Mouse (Mus musculus): ENCODE results near the gene Amh. TPM values are rescaled to one million over a fixed set of nuclear protein-coding genes. Genes with fewer than 3 reads are reported as not detected.
A peak's percentile ranks its signal among the peaks of the same experiment; 100 is the strongest.

Amh gene
- polyA plus RNA-seq, 1 experiment from 2014 or later: not detected

DNA sequence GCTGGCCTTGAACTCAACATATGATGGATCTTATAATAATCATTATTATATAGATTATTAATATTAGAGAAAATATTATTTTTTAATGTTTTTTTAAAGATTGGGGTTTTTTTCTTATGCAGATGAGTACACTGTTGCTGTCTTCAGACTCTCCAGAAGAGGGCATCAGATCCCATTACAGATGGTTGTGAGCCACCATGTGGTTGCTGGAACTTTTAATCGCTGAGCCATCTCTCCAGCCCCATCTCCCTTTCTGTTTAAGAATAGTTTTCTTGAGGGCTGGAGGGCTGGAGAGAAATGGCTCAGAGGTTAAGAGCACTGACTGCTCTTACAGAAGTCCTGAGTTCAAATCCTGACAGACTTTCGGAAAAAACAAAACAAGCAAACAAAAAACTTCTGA is 16.9 kb downstream of the Amh start:
- Histone ChIP-seq H3K9ac (ENCODE audit: low read depth, low read length) (no peak overlapping the region), H3K27me3 (replicated peaks; ENCODE audit: control insufficient read depth, insufficient read depth, low read length) (no peaks in the 10 kb centered on the region), H3K4me1 (replicated peaks; ENCODE audit: control insufficient read depth, insufficient read depth, low read length) (no peaks in the 10 kb centered on the region), H3K9me3 (ENCODE audit: control insufficient read depth) (no peaks in the 10 kb centered on the region), H3K4me2 (replicated peaks; ENCODE audit: low read depth) (no peak overlapping the region), H3K4me3 (ENCODE audit: low read depth, low read length) (no peak overlapping the region), H3K36me3 (ENCODE audit: control insufficient read depth, insufficient read depth) (no peaks in the 10 kb centered on the region), H3K27ac (ENCODE audit: low read depth, low read length) (no peak overlapping the region)
- peak; percentile 72 for TF ChIP-seq CTCF (IDR thresholded peaks at IDR 0.05; ENCODE audit: low read depth)
- WGBS: 41% methylated on average over 2 of the region's 2 CpGs
- ATAC-seq: no peak

DNA sequence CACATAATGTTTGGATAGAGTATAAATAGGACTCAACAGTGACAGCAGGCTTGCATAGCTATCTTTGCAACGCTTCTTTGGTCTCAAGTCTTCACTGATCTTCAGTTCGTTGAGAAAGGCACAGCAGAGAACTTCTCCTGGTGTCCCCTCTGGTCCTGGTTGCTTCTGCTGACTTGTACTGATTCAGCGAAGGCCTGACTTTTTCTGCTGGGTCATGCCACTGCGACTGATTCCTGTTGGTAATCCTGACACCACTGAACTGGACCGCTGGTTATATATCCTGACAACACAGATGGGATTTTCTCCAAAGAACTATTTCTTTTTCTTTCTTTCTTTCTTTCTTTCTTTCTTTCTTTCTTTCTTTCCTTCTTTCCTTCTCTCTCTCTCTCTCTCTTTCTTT is 17.5 kb downstream of the Amh start:
- no peaks in the 10 kb centered on the region for H3K9me3 ChIP-seq (ENCODE audit: control insufficient read depth)
- no peak for ATAC-seq
- H3K4me3 ChIP-seq (ENCODE audit: low read depth, low read length): no peak overlapping the region
- no peaks in the 10 kb centered on the region for H3K36me3 ChIP-seq (ENCODE audit: control insufficient read depth, insufficient read depth)
- TF ChIP-seq CTCF (IDR thresholded peaks at IDR 0.05; ENCODE audit: low read depth): no peak
- 92% methylated on average over 5 of the region's 5 CpGs for WGBS
- no peak overlapping the region for H3K4me2 ChIP-seq (replicated peaks; ENCODE audit: low read depth)
- no peaks in the 10 kb centered on the region for H3K4me1 ChIP-seq (replicated peaks; ENCODE audit: control insufficient read depth, insufficient read depth, low read length)
- no peak overlapping the region for H3K27ac ChIP-seq (ENCODE audit: low read depth, low read length)
- H3K27me3 ChIP-seq (replicated peaks; ENCODE audit: control insufficient read depth, insufficient read depth, low read length): no peaks in the 10 kb centered on the region
- no peak overlapping the region for H3K9ac ChIP-seq (ENCODE audit: low read depth, low read length)

DNA sequence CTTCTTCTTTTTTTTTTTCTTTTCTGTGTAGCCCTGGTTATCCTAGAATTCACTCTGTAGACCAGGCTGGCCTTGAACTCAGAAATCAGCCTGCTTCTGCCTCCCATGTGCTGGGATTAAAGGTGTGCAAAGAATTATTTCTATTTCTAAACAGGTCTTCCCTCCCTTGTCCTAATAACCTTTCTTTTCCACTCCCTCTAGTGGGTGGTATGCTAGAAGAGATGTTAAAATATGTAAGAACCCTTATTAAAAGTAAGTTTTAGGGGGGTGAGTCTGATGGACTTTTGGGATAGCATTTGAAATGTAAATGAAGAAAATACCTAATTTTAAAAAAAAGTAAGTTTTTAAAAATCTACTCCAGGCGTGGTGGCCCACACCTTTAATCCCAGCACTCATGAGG is 18.3 kb downstream of the Amh start:
- Histone ChIP-seq H3K36me3 (ENCODE audit: control insufficient read depth, insufficient read depth) (peaks cover 3% of the 10 kb centered on the region; the same call in 1 of the 2 replicates), H3K4me3 (ENCODE audit: low read depth, low read length) (no peak overlapping the region), H3K4me2 (replicated peaks; ENCODE audit: low read depth) (no peak overlapping the region), H3K9ac (ENCODE audit: low read depth, low read length) (no peak overlapping the region), H3K27me3 (replicated peaks; ENCODE audit: control insufficient read depth, insufficient read depth, low read length) (no peaks in the 10 kb centered on the region), H3K27ac (ENCODE audit: low read depth, low read length) (no peak overlapping the region), H3K4me1 (replicated peaks; ENCODE audit: control insufficient read depth, insufficient read depth, low read length) (no peaks in the 10 kb centered on the region), H3K9me3 (ENCODE audit: control insufficient read depth) (no peaks in the 10 kb centered on the region)
- no peak; the same call in 1 of the 2 replicates for TF ChIP-seq CTCF (IDR thresholded peaks at IDR 0.05; ENCODE audit: low read depth)
- WGBS: 78% methylated on average over 1 of the region's 1 CpGs
- no peak for ATAC-seq

DNA sequence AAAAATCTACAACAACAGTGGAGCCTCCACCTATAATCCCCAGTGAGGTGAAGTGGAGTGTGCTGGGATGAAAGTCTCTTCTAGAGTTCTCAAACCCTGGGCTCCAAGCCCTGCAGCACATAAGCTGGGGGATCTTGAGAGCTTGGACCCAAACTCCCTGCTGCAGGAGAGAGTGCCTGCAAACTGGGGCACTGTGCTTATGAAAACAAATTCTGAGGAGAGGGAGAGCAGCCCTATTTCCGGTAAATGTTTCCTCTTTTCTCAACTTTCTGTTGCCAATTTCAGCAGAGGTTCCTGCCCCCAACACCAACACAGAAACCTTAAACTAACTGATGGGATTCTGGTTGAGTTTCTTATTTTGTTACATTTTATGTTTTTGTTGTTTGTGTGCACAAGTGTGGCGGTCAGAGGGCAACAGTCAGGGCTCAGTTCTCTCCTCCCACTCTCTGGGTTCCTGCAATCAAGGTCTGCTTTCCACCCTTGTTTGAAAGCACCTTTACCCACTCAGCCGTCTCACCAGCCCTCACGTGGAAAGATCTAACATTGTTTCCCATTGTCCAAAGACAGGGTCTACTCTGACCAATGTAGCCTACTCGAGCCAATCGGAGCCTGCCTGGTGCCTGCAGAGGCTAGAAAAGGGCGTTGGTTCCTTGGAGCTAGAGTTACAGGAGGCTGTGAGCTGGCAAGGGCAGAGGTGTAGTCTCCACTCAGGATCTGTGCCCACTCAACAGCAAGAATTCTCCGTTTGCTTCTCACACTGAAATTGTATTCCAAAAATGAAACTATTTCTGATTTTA is 19.0 kb downstream of the Amh start:
- ATAC-seq: no peak
- Histone ChIP-seq H3K9ac (ENCODE audit: low read depth, low read length) (no peak overlapping the region), H3K27me3 (replicated peaks; ENCODE audit: control insufficient read depth, insufficient read depth, low read length) (no peaks in the 10 kb centered on the region), H3K36me3 (ENCODE audit: control insufficient read depth, insufficient read depth) (peaks cover 7% of the 10 kb centered on the region; the same call in 1 of the 2 replicates), H3K27ac (ENCODE audit: low read depth, low read length) (no peak overlapping the region), H3K9me3 (ENCODE audit: control insufficient read depth) (no peaks in the 10 kb centered on the region), H3K4me2 (replicated peaks; ENCODE audit: low read depth) (0 out of 2 replicates have a peak overlapping the region, but pooled peaks have one; percentile 9), H3K4me1 (replicated peaks; ENCODE audit: control insufficient read depth, insufficient read depth, low read length) (no peaks in the 10 kb centered on the region), H3K4me3 (ENCODE audit: low read depth, low read length) (no peak overlapping the region)
- WGBS: 65% methylated on average over 8 of the region's 8 CpGs
- no peak for TF ChIP-seq CTCF (IDR thresholded peaks at IDR 0.05; ENCODE audit: low read depth)

DNA sequence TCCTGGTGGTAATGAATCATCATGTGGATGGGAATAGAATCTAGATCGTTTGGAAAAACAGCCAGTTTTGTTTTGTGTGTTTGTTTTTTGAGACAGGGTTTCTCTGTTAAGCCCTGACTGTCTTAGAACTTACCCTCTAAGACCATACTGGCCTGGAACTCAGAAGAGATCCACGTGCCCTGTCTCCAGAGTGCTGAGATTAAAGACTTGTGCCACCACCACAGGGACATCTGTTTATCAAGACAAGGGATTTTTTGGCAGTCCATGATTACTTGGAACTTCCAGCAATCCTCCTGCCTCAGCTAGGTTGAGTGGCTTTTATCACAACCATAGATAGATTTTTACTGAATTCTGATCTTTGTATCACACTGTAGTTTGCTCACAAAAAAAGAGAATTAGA is 19.8 kb downstream of the Amh start:
- 75% methylated on average over 2 of the region's 2 CpGs for WGBS
- Histone ChIP-seq H3K9ac (ENCODE audit: low read depth, low read length) (no peak overlapping the region), H3K4me1 (replicated peaks; ENCODE audit: control insufficient read depth, insufficient read depth, low read length) (no peaks in the 10 kb centered on the region; the same call in 1 of the 2 replicates), H3K4me2 (replicated peaks; ENCODE audit: low read depth) (no peak overlapping the region), H3K36me3 (ENCODE audit: control insufficient read depth, insufficient read depth) (peaks cover 15% of the 10 kb centered on the region), H3K27ac (ENCODE audit: low read depth, low read length) (no peak overlapping the region), H3K9me3 (ENCODE audit: control insufficient read depth) (no peaks in the 10 kb centered on the region), H3K27me3 (replicated peaks; ENCODE audit: control insufficient read depth, insufficient read depth, low read length) (no peaks in the 10 kb centered on the region), H3K4me3 (ENCODE audit: low read depth, low read length) (no peak overlapping the region)
- no peak for TF ChIP-seq CTCF (IDR thresholded peaks at IDR 0.05; ENCODE audit: low read depth)
- ATAC-seq: no peak

DNA sequence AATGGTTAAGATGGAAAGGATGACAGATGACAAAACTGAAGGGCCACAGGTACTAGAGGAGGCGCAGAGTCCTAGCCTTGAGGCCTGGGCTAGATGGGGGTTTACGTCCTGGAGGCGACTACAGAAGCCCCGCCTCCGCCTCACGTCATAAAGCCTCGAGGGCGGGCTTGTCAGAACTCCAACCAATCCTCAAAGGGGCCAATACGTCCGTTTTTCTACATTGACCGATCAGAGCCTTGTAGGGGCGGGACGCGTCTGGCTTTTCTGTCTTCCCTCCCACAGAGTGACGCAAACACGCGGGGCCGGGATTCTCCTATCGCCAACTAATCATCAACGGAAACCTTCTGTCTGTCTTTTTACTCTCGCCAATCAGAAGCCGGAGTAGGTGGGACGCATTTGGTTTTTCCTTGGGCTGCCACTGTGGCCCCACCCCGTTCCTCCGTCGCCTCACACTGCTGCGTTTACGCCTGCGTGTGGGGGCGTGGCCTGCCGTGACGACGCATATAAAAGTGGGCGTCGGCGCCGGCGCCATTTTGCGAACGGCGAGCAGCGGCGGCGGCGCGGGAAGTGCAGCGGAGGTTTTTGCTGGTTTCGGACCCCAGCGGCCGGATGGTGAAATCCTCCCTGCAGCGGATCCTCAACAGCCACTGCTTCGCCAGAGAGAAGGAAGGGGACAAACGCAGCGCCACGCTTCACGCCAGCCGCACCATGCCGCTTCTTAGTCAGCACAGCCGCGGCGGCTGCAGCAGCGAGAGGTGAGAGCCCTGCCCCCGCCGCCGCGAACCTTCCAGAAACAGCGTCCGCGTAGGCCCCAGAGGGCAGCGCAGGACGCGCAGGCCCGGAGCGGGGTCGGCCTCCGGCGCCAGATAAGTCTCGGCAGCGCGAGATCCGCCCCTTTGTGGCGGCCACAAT is 21.4 kb downstream of the Amh start, which contains the start of gene Oaz1:
Oaz1 (plus strand) TSS at position 506 of the 912 bp plus-strand sequence.
- peak within 1 kb of the TSS; percentile 71 for H3K9ac ChIP-seq (ENCODE audit: low read depth, low read length)
- peak; percentile 97 for ATAC-seq
- H3K27ac ChIP-seq (ENCODE audit: low read depth, low read length): peak within 1 kb of the TSS; percentile 87
- H3K4me3 ChIP-seq (ENCODE audit: low read depth, low read length): peak within 1 kb of the TSS; percentile 62
- H3K4me2 ChIP-seq (replicated peaks; ENCODE audit: low read depth): peak within 1 kb of the TSS; percentile 94
- no peaks in the 10 kb centered on the region for H3K27me3 ChIP-seq (replicated peaks; ENCODE audit: control insufficient read depth, insufficient read depth, low read length)
- H3K4me1 ChIP-seq (replicated peaks; ENCODE audit: control insufficient read depth, insufficient read depth, low read length): peaks cover 7% of the 10 kb centered on the region; the same call in 1 of the 2 replicates
- H3K36me3 ChIP-seq (ENCODE audit: control insufficient read depth, insufficient read depth): peaks cover 18% of the 10 kb centered on the region
- no peaks in the 10 kb centered on the region for H3K9me3 ChIP-seq (ENCODE audit: control insufficient read depth)
- under 1% methylated on average over 73 of the region's 82 CpGs for WGBS
- 0 out of 2 replicates have a peak, but pooled peaks have one; percentile 19 for TF ChIP-seq CTCF (IDR thresholded peaks at IDR 0.05; ENCODE audit: low read depth)
